Mouse (Mus musculus) natural killer cell, adult 2 months (primary cell): ENCODE results near the gene Klrd1.
"Not testable (repeated sequence)": the region's sequence is repeated elsewhere in the genome, so short reads cannot be mapped to it uniquely, and the experiment has no call there.

Experiments used
- DNase-seq, 2 experiments: peaks; one replicate each; pipeline ENCODE4 v3.0.0; 2022; ENCODE audit warnings: low spot score in 2 of 2

Klrd1 gene

DNA sequence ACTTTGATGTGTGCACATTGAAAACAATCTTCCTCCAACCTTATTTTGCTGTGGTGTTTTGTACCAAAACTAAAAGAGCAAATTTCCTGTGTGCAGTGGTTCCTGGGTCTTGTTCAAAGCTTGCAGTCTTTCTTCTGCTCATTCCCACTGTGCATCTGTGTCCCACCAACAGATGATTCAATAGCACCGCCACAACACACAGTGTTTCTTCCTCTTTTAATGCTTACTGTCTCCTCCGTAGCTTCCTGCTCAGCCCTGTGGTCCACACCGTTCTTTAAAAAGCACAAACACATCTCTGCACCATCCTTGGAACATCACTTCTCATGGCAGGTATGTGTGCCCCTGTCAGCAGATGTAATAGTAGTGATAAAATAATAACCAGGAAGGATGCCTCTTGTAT is at the start of gene Klrd1:
Klrd1 (plus strand) TSS at position 275 of the 400 bp plus-strand sequence.
- DNase-seq, result peak; percentile 46 to 57

DNA sequence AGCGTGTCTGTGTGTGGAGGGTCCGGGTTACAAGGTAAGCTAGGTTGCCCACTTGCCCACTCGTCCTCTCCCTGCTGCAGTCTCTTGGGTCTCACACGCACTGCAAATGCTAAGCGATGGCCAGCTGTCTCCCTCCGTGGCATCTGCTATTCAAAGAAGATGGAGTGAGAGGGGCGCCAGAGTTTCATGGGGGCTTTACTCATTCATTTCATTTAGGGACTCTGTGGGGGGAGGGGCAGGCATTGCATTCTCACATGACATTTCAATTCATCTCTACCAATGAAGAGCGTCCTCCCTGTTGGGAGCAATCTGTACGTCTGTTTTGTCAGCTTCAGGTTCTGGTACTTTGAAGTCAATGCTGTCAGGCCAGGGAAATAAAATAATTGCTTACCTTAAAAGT is 49.7 kb upstream of the Klrd1 start:
- DNase-seq, result no peak

DNA sequence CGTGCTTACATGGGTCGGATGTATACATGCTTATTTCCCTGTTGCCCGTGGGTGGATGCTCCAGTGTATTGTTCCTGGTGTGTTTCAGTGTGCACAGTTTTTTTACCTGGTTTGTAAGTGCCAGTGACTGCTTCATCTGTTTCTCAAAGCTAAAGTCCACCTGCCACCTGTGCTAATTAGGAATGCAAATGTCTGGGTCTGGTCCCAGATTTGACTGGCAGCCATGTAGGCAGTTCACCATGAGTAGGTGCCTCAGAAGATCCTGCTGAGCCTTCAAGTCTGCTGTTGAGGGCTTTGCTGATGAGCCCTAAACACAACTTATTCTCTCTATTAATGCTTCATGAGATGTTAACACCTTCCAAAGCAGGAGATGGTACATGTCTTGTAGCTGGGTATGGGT is 49.0 kb upstream of the Klrd1 start:
- no peak for DNase-seq

DNA sequence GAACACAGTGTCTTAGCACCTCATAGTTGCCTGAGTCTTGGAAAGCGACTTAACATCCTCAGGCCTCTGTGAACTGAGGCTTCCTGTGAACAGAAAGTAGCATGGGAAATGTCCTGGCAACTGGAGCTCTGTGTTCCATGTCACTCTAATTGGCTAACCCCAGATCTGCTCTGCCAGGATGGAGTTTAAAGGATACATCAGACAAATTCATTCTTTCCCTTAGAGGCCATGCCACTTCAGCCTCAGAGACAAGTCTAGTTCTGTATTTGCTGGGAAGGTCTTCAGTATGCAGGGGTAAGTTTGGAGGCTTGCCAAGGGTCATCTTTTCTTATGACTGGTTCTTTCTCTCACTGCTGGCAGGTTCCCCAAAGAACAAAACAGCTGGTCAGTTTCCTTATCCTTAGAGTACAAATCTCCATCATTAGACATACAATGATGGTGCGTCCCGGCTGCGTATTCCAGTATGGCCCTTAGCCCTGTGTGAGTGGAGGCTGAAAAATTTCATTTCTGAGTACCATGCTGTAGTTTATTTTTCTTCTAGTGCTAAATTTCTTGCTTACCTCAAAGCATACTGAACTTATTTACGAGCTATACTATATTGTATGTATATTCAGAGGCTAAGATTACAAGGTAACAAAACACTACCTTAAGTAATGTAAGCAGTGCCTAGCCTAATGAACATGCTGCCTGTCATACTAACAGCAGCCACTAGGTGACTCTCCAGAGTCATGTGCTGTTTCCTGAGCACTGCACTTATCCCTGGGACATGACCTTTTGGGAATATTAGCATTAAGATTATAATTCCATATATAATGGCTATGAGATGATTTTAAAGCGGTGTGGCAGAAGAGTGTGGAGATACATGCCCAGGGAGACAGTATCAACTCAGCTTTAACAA is 47.6 kb upstream of the Klrd1 start:
- DNase-seq, result peak in 1 of 2 experiments; percentile 34

DNA sequence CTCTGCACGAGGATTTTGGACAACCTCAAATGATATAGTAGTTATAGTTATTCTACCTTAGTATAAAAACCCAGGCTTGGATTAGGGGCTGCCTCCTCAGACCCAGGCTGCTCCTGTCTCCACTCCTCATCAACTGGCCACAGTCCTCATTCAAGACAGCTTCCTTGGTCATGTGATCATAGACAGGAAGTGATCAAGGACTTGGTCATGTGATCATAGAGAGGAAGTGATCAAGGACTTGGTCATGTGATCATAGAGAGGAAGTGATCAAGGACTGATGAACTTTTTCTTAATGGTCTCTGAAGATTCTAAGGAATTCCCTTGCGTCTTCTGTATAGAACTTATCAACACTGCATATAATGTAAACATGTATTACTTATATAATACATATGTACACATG is 44.3 kb upstream of the Klrd1 start:
- no peak for DNase-seq

DNA sequence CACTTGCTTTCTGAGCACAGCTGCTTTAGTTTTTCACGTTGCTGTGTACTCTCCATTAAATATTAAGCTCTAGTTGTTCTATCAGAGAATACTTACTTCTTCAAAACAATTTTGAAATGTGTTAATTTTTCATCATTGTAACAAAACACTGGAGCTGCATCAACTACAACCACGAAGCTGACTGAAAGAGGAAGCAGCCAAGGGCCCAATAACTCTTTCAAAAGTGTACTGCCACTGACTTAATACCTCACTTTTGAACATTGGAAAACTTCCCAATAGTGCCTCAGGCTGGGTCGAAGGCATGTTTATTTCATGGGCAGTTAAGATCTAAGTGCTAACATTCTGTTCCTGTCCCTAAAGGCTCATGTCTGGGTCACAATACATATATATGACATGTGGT is 43.6 kb upstream of the Klrd1 start:
- DNase-seq, result no peak

DNA sequence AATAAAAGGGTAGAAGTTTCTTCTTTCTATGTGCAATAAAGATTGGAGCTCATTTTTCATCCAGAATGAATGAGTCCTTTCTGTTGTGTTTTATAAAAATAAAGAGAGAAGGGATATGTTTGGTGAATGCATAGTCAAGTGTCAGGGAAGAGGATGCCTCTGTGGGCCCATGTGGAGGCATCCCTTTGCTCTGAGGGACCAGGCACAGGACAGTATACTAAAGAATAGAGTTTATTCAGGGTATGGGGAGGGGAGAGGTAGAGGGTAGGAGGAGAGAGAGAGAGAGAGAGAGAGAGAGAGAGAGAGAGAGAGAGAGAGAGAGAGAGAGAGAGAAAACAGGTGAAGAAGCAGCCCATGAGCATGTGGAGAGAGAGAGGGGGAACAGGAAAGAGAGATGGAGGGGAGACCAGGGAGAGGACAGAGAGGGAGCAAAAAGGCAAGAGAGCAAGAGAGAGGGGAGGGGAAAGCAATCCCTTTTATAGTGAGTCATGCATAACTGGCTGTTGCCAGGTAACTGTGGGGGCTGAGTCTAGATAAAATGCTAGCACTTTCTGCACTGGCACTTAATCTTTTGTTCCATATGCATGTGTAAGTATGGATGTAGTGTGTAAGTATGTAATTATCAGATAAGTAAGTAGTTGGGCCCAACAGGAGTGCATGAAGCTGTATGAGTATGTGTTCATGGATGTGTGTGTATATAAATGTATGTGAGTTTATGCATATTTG is 34.1 kb upstream of the Klrd1 start:
- DNase-seq, result no peak

DNA sequence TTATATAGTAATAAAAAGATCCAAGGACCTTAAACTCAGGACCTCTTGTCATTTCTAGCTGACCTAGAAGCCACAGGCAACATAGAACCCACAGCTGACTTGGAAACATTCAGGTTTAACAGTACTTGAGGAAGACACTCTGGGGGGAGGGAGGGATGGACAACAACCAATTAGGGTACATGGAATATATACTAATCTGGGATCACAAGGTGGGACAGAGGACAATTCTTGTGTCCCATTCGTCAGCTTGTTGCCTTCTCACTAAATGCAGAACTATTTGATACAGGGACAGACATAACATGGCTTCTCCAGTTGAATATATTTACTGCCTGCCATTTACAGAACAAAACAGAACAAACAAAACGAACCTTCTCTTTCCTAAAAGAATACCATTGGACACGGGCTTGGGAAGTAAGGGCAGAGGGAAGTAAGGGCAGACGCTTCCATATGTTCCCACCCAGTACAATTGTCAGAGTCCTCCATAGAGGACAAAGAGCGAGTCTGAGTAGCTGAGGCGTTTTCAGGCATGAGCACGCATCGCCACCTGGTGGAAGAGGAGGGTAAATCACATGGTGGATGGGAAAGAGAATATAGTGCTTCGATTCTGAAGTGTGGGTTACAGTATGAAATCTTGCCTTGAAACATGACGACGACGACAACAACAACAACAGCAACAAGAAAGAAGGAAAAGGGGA is 32.5 kb upstream of the Klrd1 start:
- DNase-seq, result peak; percentile 53 to 61

DNA sequence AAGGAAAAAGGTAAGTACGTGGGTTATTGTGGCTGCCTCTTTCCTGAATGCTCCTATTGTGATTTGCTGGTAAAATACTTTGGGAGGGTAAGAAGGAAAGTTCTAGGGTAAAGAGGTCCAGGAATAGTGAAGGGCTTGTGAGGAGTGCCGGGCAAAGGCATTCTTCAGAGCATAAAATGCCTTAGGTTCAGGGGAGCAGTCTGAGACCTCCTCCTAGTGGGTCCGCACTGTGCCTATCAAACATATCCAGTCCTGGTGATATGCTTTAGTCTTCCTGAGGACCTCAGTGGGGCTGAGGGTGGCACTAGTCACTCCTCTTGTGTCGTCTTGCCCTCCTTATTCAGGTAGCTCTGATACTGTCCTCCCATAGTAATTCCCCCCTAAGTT is 31.9 kb upstream of the Klrd1 start:
- no peak for DNase-seq

DNA sequence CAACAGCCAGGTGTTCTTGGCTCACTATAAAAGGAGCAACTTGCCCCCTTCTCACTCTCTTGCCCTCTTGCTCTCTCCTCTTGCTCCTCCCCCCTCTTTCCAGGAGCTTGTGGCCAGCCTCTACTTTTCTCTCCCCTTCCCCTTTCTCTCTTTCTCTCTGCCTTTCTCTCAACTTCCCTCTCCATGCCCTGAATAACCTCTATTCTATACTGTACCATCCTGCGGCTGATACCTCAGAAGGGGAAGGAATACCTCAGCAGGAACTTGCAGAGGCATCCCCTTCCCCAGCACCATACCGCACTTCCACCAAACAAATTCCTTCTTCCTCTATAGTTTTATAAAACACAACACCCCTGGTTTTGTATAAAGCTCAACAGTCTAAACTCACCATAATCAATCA is 26.3 kb upstream of the Klrd1 start:
- DNase-seq, result no peak

DNA sequence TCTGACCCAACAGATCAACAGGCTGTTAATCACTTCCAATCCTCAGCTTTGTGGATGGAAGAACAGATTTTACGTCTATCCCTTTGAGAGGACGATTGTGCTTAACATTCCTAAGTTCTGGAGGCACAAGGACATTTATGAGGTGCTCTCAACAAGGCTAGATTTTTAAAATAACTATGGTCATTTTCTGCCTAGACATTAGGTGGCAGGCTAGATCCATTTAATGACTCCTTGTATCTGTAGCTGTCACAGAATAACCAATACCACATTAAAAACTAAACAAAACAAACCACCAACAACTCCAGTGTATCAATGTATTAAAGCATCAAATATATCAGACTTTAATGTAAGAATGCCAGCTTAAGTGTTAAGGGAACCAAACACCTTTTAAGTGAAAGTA is 16.3 kb upstream of the Klrd1 start:
- DNase-seq, result no peak

DNA sequence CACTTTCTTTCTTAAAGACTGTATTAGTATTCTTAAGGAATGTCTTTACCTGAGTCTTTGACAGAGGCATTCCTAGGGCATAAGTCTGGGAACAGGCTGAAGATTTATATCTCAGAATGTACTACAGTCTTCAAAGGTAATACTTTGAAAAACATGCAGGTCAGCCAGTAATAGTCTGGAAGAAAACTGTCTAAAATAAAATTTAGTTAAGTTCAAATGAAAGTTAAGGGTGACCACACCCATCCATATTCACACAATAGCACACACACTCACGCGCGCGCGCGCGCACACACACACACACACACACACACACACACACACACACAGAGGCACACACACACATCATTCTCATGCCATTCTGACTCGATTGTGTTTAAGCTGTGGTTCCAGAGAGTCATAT is 14.0 kb upstream of the Klrd1 start, which contains the start of gene Klre1:
Klre1 (plus strand) TSS at position 301 of the 400 bp plus-strand sequence.
- no peak for DNase-seq

DNA sequence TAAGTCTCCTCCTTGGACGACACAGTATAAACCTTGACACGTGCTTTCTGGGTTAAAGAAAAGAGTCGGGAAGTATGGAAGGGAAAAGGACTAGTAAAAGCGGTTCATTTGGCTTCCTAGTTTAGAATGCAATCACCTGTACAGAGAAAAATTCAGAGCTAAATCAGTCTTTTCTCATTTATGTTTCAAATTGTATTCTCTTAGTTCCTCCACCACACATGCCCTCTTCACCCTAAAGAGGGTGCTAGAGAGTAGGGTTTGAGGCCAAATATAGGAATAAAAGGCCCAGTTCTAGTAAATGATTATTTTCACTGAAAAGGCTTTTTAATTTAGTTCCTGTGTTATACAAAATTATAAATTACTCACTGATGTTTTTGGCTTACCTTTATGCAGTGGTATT is 10.3 kb upstream of the Klrd1 start:
- peak; percentile 52 to 57 for DNase-seq

DNA sequence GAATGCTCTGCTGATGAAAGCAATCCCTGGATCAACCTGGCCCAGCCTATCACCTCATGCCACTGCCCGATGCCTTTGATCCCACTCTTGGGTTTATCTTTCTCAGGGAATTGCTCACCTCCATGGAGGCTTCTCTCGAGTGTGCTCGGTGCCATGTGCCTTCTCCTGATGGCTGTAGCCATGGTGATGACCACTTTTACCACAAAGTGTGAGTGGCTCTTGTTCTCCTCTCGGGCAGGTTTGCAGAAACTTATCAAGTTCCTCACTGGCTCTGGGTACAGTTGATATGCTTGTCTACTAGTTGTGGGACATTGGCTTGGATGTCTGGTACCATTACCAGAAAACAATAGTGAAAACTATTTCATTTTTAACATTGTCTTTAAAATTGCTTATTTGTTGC is 9.7 kb upstream of the Klrd1 start:
- peak in 1 of 2 experiments; percentile 60 for DNase-seq

DNA sequence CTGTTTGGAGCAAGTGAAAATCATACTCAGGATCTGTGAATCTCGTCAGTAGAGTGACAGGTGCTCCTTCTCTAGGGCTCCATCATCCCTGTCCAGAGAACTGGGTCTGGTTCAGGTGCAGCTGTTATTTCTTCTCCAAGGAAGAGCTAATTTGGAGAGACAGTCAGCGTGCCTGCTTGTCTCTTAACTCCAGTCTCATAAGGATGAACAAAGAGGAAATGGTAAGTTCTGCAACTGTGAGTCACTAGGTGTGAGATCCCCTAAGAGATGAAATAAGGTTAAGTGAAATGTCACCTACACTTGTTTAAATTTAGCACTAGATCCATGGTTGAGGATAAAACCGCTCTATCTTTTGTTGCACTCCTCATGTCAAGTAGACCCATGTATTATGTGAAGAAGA is 8.6 kb upstream of the Klrd1 start:
- DNase-seq, result peak in 1 of 2 experiments; percentile 51

DNA sequence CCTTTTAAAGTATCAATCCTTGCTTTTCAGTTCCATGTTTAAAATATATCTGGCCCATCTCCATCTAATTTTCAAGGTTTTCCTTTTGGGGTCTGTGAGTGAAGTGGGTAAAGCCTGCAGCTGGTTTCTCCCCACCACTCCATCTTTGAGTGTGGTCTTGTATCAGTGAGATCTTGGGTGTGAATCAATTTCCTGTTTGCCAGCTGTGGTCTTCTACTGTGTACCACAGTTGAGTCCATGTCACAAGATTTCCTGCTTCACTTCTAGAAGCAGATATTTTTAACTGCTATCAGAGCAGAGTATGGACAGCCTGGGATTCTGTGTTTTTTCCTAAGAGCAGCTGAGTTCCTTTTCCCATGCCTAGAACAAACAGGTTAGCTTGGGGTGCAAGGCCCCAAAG is 16.8 kb downstream of the Klrd1 start:
- DNase-seq, result peak; percentile 62 to 78

DNA sequence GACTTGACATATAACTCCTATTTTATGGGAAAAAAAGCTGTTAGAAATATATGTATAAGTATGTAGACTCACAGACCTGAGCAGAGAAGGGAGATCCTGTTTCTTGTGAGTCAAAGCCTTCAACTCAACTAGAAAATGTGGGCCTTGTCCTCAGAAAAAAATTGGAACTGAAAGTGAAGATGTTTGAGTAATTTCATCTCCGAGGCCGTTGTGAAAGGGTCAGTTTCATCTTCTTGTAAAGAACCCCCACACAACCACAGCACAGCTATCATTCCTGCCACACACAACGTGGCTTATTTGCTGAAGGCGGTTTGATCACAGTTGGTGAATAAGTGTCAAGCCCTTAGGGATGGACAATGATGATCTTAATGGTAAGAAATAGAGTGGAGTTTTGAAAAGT is 32.2 kb downstream of the Klrd1 start, which contains the start of gene Klrk1:
Klrk1 (minus strand) TSS at position 130 of the 400 bp plus-strand sequence.
- DNase-seq, result peak; percentile 33 to 68

DNA sequence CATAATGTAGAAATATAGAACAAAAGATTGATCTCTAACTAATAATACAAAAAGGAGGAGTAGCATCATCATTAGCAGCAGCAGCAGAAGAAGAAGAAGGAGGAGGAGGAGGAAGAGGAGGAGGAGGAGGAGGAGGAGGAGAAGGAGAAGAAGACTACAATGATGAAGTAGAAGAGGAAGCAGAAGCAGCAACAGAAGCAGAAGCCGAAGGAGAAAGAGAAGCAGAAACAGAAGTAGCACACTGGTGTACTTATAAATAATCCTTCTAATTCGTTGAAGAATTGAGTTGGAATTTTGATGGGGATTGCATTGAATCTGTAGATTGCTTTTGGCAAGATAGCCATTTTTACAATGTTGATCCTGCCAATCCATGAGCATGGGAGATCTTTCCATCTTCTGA is 39.5 kb downstream of the Klrd1 start:
- not testable (repeated sequence) for DNase-seq

DNA sequence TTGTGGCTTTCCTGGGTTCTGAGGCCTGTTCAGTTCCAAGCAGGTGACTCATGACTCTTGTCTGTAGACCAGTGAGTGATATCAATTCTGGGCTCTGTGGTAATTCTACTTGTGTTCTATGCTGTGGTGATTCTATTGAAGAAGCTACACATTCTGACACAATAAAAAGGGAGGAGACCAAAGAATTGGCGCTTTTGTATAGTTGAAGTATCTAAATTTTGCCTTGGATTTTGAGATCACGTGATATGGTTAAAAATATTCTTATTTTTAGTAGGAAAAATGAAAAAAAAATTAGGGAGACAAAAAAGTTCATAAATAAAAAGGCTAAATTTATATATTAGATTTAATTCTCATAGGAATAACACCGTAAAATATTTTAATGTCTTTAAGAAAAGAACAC is 51.7 kb downstream of the Klrd1 start, which contains the start of gene Klrc3:
Klrc3 (minus strand) TSS at position 101 of the 400 bp plus-strand sequence.
- not testable (repeated sequence) for DNase-seq

DNA sequence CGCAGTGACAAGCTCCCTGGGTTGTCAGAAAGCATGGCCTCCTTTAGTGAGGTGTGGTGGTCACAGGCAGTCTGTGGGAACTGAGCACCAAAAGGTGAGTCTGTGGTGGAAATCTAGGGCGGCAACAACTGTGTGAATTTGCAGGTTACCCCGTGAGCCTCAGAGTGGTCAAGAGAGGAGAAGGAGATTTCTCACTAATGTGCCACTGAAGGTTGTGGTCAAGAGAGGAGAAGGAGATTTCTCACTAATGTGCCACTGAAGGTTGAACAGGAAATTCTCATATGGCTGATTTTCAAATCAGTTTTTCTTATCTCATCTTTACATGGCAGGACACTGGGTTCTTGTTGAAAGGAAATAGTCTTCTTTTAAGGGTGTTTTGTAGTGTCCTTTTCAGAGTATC is 52.5 kb downstream of the Klrd1 start:
- peak in 1 of 2 experiments; percentile 47 for DNase-seq
